Mouse (Mus musculus): Measurements from ENCODE around the gene Mcu.

Mcu gene

DNA sequence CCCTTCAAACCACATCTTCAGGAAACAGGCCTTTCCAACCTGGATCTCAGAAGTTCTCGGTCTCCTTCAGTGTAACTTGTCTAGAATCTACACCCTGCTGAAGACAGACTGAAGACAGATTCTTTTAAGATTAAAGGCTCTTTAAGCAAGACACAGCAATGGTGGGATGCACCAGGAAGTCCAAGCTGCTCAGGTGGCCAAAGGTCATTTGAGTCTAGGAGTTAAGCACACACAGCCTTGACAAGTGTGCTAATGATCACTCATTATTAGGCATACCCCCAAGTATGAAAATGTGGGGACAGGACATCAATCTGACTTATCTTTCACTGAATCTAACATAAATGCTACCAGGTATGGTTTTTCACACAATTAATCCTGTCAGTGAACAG is 47.0 kb downstream of the Mcu start:
- DNase-seq (ENCODE audit: low spot score): no peak

DNA sequence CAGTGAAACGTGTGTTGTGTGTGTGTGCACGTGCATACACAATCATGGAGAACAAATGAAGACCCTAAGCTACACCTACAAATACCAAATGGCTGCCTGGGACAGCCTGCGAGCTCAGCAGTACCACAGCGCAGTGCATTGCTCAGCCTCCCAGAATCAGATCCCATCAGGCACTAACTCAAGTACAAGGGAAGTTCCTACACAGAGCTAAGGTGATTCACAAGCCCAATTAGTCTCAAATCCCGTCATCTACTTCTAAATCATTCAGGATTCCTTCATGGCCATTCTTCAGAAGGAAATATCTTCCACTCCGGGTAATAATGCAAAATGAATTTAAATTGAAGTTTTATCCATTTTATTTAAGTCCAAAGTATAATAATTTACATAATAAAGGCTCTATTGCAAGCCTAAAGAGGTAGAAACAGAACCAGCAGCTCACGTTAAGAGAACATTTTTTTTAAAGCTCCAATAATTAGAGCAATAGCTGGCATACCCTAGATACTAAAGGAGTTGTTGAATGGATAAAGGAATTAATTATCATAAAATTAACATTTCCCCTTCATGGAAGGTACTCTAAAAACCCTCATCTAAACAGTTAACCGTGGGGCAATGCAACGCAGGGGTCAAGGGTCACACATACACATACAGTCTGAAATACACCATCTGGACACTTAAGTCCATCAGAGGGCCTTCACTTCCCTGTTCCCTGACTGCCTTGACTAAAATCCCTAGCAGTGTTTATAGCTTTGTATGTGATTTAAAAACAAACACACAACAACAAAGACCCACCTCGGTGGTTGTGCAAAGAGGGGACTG is 47.6 kb downstream of the Mcu start:
- no peak for DNase-seq (ENCODE audit: low spot score)

DNA sequence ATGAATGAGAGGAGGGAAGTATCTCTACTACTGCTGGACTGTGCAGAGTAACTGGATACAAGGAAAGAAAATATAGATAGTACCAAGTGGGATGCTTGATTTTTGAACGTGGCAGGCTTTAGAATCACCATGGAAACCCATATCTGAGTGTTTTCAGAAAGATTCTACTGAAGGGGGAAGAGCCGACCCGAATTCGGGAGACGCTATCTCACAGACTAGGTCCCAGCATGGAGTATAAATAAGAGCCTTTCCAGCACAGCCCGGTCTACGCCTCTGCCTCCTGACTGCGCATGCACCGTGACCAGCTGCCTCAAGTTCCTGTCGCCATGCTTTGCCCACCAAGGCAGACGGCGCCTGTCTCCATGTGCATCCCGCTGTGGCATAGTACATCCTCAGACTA is 49.5 kb downstream of the Mcu start:
- DNase-seq (ENCODE audit: low spot score): no peak

DNA sequence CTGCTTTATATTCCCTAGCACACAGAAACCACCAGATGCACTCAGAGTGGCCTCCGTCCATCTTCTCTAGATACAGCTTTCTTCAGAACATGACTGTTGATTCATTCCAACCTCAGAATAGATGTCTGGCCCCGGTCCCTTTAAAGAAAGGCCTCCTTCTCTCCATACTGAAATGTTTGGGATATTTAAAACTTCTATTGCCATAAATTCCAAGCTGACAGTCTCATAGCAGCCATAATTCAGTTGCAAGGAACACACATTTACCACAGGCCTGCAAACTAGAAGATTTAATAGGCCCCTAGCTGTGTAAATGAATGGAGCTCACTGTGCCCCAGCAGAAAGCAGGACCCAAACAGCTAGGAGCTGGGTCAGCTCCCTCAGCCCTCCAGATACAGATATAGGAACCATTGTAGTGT is 50.5 kb downstream of the Mcu start:
- DNase-seq (ENCODE audit: low spot score): no peak

DNA sequence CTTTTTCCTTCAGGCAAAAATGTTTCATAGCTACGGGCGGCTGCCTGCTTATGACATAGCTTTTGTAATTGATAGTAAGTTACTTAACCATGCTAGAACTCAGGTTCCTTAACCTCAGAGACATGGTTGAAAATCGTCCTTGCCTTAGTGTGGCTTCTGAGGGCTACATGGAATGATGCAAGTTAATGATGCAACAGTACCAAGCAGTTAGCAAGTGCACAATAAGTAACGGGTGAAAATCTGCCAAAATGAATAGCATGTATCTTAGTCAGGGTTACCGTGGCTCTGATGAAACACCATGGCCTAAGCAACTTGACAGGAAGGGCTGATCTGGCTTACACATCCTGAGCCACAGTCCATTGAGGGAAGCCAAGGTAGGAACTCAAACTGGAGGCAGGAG is 51.9 kb downstream of the Mcu start:
- DNase-seq (ENCODE audit: low spot score): no peak

- no peak for DNase-seq (ENCODE audit: low spot score)
Observed at GRCm38 (mm10) chr10:59562511-59562910, 54.0 kb downstream of the Mcu start.

DNA sequence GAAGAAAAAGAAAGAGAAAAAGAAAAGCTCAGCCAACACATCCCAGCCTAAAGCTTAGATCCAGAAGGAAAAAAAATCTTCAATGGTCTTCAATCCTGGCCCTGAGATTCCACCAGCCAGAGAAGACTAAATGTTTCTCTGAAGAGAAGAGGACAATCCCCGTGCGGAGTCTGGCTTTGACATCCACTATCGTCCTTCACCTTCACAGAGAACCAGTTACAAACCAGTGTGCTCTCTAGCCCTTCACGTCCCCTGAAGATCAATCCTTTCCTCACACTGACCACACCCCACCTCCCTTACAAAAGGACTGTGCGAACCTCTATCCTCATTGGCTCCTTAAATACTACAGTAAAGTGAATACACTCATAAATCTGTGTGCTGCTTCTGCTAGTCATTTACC is 56.4 kb downstream of the Mcu start:
- DNase-seq (ENCODE audit: low spot score): no peak

GRCm38 (mm10) chr10:59558602-59559001 is 57.9 kb downstream of the Mcu start:
- no peak for DNase-seq (ENCODE audit: low spot score)

DNA sequence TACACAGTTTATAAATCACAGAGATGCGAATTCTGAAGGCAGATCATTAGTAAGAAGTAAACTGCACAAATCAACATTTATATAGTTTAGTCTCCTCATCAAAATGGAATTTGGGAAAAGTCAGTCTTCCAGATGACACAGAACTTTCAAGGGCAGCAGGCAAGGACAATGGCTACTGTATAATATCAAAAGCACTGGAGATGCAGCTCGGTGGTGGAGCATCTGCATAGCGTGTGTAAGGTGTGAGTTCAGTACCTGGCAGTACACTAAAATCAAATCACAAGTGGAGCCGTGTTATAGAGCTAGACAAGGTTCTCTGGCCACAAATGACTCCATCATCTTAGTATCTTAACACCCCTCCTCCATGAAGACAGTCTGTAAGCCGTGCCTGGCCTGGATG is 58.3 kb downstream of the Mcu start:
- no peak for DNase-seq (ENCODE audit: low spot score)

- no peak for DNase-seq (ENCODE audit: low spot score)
Observed at GRCm38 (mm10) chr10:59556541-59556940, 60.0 kb downstream of the Mcu start.

- DNase-seq (ENCODE audit: low spot score): no peak
Observed at GRCm38 (mm10) chr10:59554243-59554642, 62.2 kb downstream of the Mcu start.

GRCm38 (mm10) chr10:59552456-59552855 is 64.0 kb downstream of the Mcu start:
- no peak for DNase-seq (ENCODE audit: low spot score)

- no peak for DNase-seq (ENCODE audit: low spot score)
Observed at GRCm38 (mm10) chr10:59548768-59549333, 67.6 kb downstream of the Mcu start.

DNA sequence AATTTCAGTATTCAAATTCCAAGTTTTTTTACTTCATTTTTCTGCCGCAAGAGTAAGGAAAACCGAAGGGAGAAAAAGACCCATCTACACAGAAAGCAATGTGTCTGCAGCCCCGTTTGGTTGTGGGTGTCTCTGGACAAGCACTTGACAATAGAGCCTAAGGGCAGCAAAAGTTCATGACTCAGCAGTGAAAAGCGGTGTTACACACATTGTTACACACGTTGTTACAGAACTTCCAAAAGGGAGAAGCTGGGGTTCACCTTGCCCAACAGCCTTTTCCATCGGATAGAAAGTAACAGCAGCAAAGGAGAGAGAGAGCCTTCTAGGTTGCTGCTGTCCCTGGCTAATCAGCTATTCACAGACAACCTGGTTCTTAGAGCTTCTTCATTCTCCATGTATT is 68.3 kb downstream of the Mcu start:
- no peak for DNase-seq (ENCODE audit: low spot score)

GRCm38 (mm10) chr10:59547426-59547825 is 69.1 kb downstream of the Mcu start:
- DNase-seq (ENCODE audit: low spot score): no peak

- DNase-seq (ENCODE audit: low spot score): no peak
Observed at GRCm38 (mm10) chr10:59545169-59545568, 71.3 kb downstream of the Mcu start.

GRCm38 (mm10) chr10:59543351-59543750 is 73.1 kb downstream of the Mcu start:
- no peak for DNase-seq (ENCODE audit: low spot score)

DNA sequence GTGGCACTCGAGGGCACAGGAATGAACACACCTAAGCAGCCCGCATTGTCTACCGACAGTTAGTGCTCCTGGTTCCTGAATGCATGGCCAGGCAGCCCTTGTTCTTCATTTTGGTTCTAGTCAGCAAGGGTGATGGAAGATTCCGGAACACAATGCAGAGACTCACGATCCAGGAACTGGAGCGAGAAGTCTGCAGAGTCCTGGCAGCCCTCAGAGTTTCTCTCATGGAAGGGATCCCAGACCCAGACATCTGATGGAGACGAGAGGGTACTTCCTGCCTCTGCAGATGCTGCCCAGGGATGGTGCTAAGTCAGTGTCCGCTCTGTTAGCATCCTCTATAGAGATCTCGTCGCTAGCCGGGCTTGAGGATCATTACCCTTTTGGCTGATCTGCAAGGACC is 75.0 kb downstream of the Mcu start:
- no peak for DNase-seq (ENCODE audit: low spot score)

GRCm38 (mm10) chr10:59540596-59540995 is 75.9 kb downstream of the Mcu start:
- no peak for DNase-seq (ENCODE audit: low spot score)

GRCm38 (mm10) chr10:59540081-59540480 is 76.4 kb downstream of the Mcu start:
- no peak for DNase-seq (ENCODE audit: low spot score)

- peak; percentile 80 for DNase-seq (ENCODE audit: low spot score)
Observed at GRCm38 (mm10) chr10:59539533-59539875, 77.0 kb downstream of the Mcu start.

GRCm38 (mm10) chr10:59538767-59539532 is 77.5 kb downstream of the Mcu start:
- DNase-seq (ENCODE audit: low spot score): no peak

GRCm38 (mm10) chr10:59538063-59538462 is 78.4 kb downstream of the Mcu start:
- no peak for DNase-seq (ENCODE audit: low spot score)
